Mouse (Mus musculus): ENCODE data around the gene Arhgef25. TPM values are rescaled to one million over a fixed set of nuclear protein-coding genes. Genes with fewer than 3 reads are reported as not detected.
"Not testable (repeated sequence)": the region's sequence is repeated elsewhere in the genome, so short reads cannot be mapped to it uniquely, and the experiment has no call there.

Arhgef25 gene
- total RNA-seq, 2 experiments from 2014 or later, result 8.9 to 10.1 TPM

DNA sequence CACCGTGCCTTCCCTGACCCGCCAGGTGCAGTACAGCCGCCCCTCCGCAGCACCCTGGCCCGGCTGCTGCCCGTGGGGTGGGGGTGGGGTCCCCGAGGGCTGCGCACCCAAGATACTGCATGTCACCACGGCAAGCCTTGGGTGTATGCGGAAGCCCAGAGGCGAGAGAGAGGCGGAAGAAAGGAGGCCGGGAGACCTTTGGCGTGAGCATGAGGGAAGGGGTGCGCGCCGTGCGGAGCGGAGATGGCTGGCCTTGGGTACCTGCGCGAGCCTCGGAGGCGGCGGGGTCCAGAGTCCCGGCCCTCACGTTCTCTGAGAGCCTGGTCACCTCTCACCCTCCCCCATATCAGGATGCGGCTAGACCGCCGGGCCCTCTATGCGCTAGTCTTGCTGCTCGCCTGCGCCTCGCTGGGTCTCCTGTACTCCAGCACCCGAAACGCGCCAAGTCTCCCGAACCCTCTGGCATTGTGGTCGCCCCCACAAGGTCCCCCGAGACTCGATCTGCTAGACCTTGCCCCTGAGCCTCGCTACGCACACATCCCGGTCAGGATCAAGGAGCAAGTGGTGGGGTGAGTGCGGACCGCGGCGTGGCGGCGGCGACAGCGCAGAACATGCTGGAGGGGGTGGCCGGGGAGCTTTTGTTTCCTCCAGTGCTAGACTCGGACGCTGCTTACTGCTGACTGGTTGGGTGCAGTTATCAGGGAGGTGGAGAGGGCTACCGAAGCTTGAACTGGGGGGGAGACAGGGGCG is 24.1 kb downstream of the Arhgef25 start:
- peak in 1 of 2 experiments; percentile 50 for DNase-seq

DNA sequence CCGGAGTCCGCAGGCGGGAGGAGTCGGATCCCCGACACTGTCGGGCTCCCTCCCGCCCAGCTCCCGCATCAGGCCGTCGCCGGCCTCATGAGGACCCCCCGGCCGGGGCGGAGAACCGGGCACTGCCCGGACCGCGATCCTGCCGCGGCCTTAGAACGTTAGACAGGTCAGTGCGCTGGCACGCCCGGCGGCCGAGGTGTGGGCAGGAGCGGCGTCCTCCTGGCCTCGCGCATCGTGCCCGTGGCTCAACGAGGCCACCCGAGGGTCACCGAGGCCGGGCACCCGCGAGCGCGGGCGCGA is 24.6 kb downstream of the Arhgef25 start:
- peak in 1 of 2 experiments; percentile 53 for DNase-seq

DNA sequence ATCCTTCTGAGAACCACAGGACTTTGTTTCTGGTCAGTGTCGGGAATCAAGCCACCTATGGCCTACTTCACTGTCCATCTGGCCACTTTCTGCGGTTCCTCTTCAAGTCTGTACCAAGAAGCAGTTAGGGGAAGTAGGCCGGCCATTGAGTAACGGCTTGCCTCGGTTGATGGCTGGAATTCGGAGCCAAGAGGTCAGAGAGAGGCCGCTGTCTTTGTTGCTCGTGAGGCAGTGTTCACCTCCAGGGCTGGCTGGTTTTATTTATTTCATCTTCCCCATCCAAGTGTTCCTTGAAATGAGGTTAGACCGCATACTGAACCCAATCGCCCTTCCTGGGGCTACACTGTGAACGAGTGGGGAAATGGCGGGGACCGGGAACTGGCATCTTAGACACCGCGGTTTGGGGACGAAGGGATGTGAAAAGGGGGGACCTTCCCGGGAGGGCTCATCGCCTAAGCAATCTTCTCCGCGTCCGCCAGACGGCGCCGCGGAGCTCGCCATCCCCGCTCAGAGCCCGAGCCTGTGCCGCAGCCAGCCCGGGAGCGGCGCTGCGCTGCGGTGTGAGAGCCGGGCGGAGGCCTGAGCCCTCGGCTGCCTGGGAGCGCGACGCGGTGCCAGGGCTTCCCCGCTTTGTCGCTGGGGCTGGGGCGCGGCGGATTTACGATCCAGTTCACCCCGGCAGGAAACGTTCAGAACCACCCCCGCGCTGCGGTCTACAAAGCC is 25.1 kb downstream of the Arhgef25 start, which contains the start of gene B4galnt1:
TSS of gene B4galnt1 (plus strand) at position 595 of the 723 bp plus-strand sequence.
- peak; percentile 73 to 78 for DNase-seq

DNA sequence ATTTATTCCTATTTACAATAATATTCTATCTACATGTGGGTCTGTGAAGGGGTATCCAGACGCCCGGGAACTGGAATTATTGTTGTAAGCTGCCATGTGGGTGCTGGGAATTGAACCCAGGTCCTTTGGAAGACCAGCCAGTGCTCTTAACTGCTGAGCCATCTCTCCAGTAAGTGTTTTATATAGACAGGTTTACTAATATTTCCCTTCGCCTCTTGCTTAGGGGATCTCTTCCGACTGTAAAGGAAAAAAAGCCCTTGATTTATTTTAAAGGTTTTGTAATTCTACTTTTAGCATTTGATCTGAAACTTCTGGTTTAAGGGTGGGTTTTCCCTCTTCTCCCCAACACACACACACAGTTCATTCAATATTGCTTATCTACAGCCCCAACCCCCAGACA is 25.7 kb downstream of the Arhgef25 start:
- no peak for DNase-seq

DNA sequence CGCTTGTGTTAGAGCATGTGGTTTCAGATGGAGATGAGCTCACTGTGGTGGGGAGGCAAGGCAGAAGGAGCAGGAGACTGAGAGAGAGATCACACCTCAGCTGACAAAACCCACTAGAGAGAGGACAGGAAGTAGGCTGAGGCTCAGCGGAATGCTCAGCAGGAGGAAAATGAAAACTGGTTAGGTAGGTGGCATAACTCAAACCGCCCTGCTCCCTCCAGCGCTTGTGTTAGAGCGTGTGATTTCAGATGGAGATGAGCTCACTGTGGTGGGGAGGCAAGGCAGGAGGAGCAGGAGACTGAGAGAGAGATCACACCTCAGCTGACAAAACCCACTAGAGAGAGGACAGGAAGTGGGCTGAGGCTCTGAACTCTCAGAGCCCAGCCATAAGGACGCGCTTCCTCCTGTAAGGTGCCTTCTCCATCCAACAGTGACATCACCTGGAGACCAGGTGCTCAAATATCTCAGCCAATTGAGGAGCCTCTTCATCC is 27.1 kb downstream of the Arhgef25 start:
- DNase-seq, result not testable (repeated sequence)

DNA sequence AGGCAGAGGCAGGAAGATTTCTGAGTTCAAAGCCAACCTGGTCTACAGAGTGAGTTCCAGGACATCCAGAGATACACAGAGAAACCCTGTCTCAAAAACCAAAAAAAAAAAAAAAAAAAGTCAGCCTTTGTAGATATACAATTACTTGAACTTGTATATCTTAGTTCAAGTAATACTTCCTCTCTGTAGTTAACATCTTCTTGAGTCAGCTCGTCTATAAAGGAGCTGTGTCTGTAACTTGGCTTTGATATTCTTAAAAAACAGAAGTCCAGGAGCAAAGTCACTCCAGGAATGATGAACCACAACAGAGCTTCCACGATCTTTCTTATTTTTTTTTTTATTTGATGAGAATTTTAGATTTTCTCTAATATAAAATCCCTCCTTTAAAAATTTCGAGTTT is 29.2 kb downstream of the Arhgef25 start:
- no peak for DNase-seq

DNA sequence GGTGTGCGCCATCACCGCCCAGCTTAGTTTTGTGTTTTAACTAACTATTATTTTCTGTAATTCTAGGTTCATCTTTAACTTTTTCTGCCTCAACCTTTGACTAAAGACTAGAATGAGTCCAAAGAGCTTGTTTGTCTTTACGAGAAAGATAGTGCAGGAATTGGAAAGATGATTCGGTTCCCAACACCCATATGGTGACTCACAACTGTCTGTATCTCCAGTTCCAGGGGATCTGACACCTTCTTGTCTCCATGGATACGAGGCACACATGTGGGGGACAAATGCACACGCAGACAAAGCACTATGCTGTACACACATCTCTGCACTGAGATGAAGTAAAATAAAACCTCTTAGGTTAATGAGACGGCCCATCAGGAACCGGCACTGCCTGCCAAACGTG is 29.8 kb downstream of the Arhgef25 start:
- no peak for DNase-seq

DNA sequence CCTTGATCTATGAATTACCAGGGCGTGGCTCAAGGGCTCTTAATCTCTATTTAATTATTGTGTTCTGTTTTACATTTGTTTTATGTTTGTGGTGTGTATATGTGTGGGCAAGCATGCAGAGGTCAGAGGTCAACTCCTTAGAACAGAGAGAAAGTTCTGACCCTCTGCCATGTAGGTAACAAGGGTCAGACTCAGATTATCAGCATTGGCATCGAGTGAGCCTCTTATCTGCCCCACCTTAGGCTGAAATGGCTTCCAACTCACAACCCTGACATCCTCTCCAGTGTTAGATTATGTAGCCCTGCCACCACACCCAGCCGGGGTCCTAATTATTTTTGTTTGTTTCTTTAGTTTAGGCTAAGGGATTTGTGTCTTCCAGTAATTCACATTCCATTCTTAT is 31.4 kb downstream of the Arhgef25 start:
- no peak for DNase-seq

DNA sequence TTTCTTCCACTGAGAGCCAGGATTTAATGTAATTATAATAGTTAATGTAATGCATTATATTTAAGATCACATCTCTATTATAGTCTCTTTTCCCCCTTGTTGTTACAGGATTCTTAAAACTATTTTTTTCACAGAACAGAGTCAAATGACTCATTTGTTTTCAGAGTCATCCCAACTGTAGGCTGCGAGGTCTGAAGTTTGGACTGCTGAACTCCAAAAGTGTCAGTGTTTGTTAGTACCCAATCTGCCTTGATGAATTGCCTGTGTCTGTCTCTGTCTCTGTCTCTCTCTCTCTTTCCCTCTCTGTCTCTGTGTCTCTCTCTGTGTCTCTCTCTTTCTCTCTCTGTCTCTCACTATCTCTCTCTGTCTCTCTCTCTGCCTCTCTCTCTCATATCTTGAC is 33.4 kb downstream of the Arhgef25 start:
- no peak for DNase-seq

DNA sequence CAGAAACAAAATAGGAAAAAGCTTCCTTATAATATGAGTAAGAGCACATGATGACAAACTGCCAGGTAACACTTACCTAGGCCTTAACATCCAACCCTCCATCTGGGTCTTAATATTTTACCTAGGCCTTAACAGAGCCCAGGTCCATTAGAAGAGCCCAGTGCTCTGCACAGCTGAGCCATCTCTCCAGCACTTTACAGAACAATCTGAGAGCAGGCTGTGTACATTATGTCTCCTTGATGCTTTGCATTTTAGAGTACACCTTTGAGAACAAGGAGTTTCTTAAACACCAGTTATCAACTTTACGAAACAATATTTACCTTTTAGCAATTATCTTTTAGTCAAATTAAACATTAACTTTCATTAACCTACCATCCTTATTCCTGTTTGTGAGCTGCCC is 33.8 kb downstream of the Arhgef25 start:
- DNase-seq, result no peak

DNA sequence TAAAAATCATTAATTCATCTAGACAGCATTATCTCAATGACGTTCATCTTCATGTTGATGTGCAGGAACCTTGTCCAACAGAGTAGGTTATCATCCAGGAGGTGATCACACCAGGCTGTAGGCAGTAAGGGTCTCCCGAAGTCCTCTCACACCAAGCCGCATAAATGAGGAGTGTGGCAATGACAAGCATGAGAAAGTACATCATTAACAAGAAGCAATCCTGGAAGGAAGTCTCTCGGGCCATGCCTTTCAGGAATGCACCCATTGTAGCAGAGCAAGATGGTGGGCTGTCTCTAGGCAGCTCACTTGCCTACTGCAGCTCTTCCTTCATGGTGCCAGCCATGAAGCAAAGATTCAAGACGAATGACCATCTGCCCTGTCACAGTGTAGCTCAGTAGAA is 35.2 kb downstream of the Arhgef25 start:
- DNase-seq, result no peak

DNA sequence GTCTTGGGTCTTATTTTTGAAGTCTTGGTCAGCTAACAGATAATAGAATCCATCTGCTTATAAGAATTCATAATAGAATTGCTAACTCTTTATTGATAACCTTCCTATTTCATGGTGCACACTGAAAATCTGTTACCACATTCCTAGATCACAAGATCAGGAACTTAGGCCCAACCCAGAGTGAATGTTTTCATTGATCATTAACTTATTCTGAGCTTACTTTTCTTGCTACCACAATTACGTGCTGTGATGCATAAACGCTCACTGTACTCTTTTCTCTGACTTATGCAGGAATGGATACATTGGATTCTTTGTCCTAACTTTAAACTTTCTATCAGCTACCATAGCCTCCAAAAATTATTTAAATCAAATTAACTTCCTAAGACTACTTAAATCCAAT is 35.6 kb downstream of the Arhgef25 start:
- no peak for DNase-seq

DNA sequence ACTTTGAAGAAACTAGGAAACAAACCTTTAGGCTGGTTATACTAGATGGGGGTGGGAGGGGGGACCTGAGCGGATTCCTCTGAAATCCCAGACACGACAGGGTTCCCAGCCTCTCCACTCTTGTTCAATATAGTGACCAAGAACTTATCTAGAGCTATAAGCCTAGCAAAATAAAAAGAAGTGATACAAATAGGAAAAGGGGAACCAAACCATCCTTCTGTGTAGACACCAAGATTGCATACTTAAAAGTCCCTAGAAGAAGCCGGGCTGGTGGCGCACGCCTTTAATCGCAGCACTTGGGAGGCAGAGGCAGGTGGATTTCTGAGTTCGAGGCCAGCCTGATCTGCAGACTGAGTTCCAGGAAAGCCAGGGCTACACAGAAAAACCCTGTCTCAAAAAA is 36.6 kb downstream of the Arhgef25 start:
- DNase-seq, result no peak

DNA sequence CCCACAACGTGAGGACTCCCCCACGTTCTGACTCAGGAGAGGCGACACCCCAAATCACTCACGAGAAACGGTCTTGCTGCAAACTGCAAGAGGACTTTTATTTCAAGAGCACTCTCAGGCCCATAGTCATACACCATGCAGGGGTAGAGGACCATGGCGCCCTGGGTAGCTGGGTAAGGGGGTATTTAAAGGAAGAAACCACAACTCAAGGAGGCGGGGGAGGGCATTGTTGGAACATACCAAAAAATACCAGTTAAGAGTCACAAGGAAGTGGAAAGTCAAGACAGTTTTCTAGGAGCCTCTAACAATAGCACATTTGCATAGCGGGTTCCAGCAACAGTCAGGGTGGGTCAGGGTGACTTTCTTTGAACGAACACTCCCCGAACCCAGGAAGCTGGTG is 37.3 kb downstream of the Arhgef25 start:
- not testable (repeated sequence) for DNase-seq

DNA sequence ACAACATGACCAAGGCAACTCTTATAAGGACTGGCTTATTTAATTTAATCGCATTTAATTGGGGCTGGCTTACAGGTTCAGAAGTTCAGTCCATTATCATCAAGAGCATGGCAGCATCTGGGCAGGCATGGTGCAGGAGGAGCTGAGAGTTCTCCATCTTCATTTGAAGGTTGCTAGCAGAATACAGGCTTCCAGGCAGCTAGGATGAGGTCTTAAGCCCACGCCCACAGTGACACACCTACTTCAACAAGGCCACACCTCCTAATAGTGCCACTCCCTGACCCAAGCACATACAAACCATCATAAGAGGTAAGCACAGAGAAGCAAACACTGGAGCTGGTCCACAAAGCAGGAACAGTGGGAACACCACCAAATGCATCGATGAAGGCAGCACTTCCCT is 38.6 kb downstream of the Arhgef25 start:
- not testable (repeated sequence) for DNase-seq

DNA sequence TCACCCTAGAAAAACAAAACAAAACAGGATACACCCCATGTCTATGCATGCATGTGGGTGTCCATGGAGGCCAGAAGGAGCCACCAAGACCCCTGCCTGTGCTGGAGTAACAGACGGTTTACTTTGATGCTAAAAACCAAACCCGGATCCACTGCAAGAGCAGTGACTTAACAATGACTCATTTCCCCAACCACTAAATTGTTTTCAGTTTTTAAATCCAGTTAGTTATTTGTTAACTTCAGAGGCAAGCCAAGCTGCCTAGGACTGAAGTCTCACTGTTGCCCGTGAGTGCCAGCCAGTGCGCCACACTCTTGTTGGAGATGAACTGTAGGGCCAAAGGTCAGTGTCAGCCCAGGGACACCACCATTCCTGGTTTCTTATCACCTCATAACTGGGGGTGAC is 39.4 kb downstream of the Arhgef25 start:
- DNase-seq, result no peak

DNA sequence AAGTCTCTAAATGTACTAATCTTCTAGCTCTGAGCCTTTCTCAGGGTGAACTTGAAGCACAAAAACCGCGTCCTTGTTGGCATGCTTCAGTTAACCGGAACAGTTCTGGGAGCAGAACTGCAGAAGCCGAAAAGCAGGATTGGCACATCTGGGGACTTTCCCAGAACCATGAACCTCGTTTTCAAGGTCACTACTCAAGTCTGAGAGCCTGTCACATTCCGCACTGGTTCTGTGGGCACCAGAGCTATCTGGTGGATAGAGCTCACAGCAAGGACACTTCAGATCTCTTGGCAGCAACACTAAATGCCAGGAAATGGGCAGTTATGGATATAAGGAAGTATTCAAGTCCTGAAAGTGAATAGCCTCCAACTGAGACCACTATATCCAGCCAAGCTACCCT is 42.7 kb downstream of the Arhgef25 start:
- no peak for DNase-seq

DNA sequence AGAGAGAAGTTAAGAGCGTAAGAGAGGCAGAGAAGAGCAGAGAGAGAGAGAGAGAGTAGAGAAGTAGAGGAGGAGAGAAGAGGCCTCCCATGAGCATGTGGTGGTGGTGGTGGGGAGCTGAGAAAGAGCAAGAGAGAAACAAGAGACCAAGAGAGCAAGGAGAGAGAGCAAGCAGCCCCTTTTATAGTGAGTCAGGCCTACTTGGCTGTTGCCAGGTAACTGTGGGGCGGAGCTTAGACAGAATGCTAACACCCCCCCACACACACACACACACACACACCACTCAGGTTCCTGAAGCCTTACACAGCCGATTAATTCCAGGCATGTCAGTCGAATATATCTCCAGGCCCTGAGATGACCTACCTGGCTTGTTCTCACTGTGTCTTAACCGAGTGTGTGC is 44.6 kb downstream of the Arhgef25 start:
- DNase-seq, result no peak

DNA sequence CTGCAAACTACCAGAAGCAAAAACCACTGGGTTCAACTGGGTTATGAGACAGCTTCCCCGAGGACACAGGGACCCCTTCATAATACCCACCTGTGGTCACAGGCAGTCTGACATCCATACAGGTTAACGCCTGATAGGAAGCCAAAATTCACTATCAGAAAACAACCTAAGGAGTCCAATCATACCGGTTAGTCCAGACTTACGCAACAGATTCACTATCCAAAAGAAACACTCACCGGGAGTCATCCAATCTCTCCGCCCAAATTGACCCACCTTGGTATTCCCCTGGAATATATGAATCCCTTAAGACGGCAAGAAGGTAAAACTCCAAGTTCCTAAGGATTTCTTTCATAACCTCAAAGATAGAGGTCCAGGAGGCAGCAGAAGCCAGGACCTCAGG is 45.3 kb downstream of the Arhgef25 start:
- no peak for DNase-seq

DNA sequence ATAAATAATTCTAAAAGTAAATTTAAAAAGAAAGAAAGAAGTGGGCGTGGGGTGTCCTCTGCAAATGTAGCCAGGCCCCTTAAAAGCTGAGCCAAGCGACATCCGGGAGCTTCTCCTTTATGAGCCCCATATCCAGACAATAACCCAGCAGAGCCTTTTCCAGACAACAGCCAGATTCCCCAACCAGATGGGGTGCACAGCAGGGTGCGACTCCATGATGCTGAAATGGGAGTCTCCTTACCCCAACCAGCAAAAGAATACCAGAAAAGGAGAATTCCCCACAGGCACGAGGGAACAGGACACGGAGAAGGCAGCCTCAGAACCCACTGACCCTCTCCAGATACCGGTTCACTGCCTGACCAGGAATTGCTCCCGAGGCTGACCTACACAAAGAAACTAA is 46.7 kb downstream of the Arhgef25 start:
- DNase-seq, result no peak

DNA sequence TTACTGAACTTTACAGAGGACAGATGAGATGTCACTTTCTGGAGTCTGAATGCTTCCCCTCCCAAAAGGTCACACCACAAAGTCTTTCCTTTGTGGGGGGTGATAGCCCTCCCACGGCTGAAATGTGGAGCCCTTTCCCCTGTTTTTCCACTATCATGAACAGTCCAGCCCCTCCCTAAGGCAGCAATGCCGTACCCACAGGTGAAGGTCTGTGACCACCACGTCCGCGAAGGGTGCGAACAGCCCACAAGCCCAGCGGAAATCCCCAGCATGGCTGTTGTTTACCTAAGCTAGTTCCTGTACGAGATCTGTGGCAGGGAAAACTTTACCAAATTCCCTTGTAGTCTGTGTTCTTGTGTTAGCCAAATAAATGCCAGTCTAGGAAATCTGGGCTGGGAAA is 48.4 kb downstream of the Arhgef25 start:
- DNase-seq, result peak in 1 of 2 experiments; percentile 21

DNA sequence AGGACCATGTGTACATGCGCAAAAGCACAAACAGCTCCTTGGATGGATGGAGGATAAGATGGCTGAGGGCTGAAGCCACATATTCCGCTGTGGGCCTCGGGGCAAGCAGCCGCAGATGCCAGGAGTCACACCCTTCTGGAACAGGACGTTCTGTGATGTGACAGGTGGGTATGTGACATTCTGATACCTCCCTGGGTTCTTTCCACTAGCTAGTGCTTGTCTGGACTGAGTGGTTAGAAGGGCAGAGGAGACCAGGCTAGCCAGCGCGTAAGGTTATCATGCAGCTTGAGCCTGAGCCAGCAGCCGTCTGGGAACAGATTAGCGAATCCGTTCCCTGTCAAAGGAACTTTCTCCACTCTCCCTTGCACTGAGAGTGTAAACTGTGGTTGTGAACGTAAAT is 48.9 kb downstream of the Arhgef25 start:
- DNase-seq, result no peak

DNA sequence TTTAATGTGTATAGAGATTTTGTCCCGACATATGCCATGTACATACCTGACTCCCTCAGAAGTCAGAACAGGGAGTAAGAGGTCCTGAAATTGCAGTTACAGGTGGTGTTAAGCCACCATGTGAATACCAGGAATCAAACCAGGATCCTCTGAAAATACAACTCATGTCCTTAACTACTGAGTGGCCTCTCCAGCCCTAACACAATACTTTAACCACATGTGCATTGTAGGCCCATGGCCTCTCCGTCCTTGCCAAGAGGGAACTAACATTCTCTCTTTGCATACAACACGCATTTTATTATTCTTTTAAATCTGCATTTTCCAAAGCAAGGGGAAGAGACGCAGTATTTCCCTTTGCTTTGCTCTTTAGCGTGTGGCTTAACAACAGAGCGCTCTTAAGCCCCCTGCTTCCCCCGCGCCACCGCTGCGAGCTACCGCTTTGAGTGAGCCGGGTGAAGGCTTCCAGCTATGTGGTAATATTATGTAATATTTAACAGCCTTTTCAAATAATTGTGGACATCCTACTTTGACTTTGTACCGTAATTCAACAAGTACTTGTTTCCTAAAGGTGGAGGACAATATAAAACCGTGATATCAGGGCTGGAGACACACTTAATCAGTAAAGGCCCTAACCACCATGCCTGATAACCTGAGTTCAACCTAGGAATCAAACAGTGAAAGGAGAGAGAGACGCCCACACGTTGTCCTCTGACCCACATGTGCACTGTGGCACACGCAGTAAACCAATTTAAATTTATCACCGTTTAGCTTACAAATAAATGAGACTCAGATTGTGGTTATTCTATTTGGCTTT is 51.3 kb downstream of the Arhgef25 start:
- DNase-seq, result no peak
